14 mouse cellular contexts compared by ENCODE assay signal in the genomic region with DNA sequence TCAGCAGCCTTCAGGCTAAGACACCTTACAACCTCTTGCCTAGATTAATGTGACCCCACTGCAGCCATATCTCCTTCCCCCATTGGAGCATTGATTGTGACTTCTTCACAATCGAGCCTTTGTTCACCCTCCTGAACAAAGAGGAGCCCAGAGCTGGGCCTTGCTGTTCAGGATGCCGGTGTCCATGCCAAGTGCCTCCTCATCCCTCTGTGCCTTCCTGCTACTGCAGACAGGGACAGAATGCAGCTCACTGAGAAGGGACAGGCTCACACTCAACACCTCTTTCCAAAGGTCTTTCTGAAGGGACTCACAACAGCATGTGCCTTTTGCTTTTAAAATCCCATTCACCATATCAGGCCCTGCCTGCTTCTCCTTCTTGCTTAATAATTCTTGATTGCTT.
DNase-seq lines count a peak whose midpoint lies in the region; ATAC-seq and TF ChIP-seq lines count a peak whose summit lies in the region.
"Had no signal": no experiment of that assay in that cellular context is flagged by ENCODE, and none has a peak within 500 bp of the region (broad histone marks: within the 10 kb centered on the region; RNA-seq: fewer than 3 reads in every experiment).

No protein-coding gene starts in this region.

- no peak overlapping the region for H3K4me3 ChIP-seq in forebrain, embryonic 10.5 days
- no peak overlapping the region for H3K4me3 ChIP-seq in forebrain, embryonic 16.5 days (replicated peaks; ENCODE audit: low read length)
- H3K4me3 ChIP-seq in left cerebral cortex, adult 2 months, result no peak overlapping the region
- no peak overlapping the region for H3K4me3 ChIP-seq in layer of hippocampus, adult 2 months
- no peak overlapping the region for H3K4me3 ChIP-seq in thymus, adult 2 months (ENCODE audit: control insufficient read depth, insufficient read depth, low read length)
- H3K4me3 ChIP-seq: heart, embryonic 15.5 days; neural tube, embryonic 12.5 days had no signal

- H3K4me2 ChIP-seq in forebrain, embryonic 16.5 days (ENCODE audit: low read length), result no peak overlapping the region
- H3K4me2 ChIP-seq: heart, embryonic 15.5 days; neural tube, embryonic 12.5 days had no signal

- peak overlapping the region; percentile 67 for H3K27ac ChIP-seq in forebrain, embryonic 10.5 days
- no peak overlapping the region for H3K27ac ChIP-seq in forebrain, embryonic 16.5 days (ENCODE audit: low read length)
- peak overlapping the region; percentile 54; the same call in 1 of the 2 replicates for H3K27ac ChIP-seq in left cerebral cortex, adult 2 months
- H3K27ac ChIP-seq in layer of hippocampus, adult 2 months, result peak overlapping the region; percentile 78
- H3K27ac ChIP-seq in thymus, adult 2 months (ENCODE audit: control insufficient read depth, insufficient read depth, low read length), result no peak overlapping the region
- H3K27ac ChIP-seq: heart, embryonic 15.5 days; neural tube, embryonic 12.5 days; stomach, postnatal 0 days had no signal

- H3K9me3 ChIP-seq in forebrain, embryonic 10.5 days, result no peaks in the 10 kb centered on the region
- no peaks in the 10 kb centered on the region for H3K9me3 ChIP-seq in forebrain, embryonic 16.5 days (ENCODE audit: control insufficient read depth, low read length)
- H3K9me3 ChIP-seq: heart, embryonic 15.5 days; neural tube, embryonic 12.5 days had no signal

- H3K4me1 ChIP-seq in forebrain, embryonic 10.5 days, result peaks cover 20% of the 10 kb centered on the region
- H3K4me1 ChIP-seq in forebrain, embryonic 16.5 days (replicated peaks; ENCODE audit: control insufficient read depth, insufficient read depth, low read length), result peaks cover 8% of the 10 kb centered on the region
- H3K4me1 ChIP-seq in thymus, adult 2 months (replicated peaks; ENCODE audit: control insufficient read depth, insufficient read depth, low read length), result no peaks in the 10 kb centered on the region

- intact Hi-C loops in left cerebral cortex, adult 2 months (cut with DNase I), result no loop called here
- intact Hi-C loops in left cerebral cortex, postnatal 36 days (cut with DNase I), result no loop called here

- H3K9ac ChIP-seq in forebrain, embryonic 16.5 days (replicated peaks; ENCODE audit: low read depth, low read length), result no peak overlapping the region
- H3K9ac ChIP-seq: heart, embryonic 15.5 days; neural tube, embryonic 12.5 days had no signal

- no peak for DNase-seq in forebrain, embryonic 10.5 days (ENCODE audit: extremely low spot score, low spot score)
- no peak for DNase-seq in left cerebral cortex, adult 2 months (ENCODE audit: extremely low spot score in 1 of 2, low spot score in 2 of 2)
- DNase-seq in left cerebral cortex, postnatal 36 days (ENCODE audit: low spot score in 2 of 2), result no peak
- DNase-seq in cerebellum, adult 9-11 months, result peak; percentile 59
- no peak for DNase-seq in layer of hippocampus, adult 2 months (ENCODE audit: low spot score in 2 of 2)
- no peak for DNase-seq in thymus, adult 2 months
- no peak for DNase-seq in kidney, postnatal 14 days
- DNase-seq: gastrocnemius, postnatal 14 days; lung, postnatal 4 days had no signal

- ATAC-seq in forebrain, embryonic 16.5 days, result no peak
- ATAC-seq: intestine, embryonic 16.5 days had no signal

- no peaks in the 10 kb centered on the region for H3K27me3 ChIP-seq in forebrain, embryonic 10.5 days (ENCODE audit: poor library complexity, severe bottlenecking)
- no peaks in the 10 kb centered on the region for H3K27me3 ChIP-seq in forebrain, embryonic 16.5 days (replicated peaks; ENCODE audit: control insufficient read depth, insufficient read depth, low read length)
- H3K27me3 ChIP-seq in thymus, adult 2 months (ENCODE audit: control insufficient read depth, insufficient read depth, low read length), result no peaks in the 10 kb centered on the region
- H3K27me3 ChIP-seq: heart, embryonic 15.5 days; neural tube, embryonic 12.5 days had no signal

- no peaks in the 10 kb centered on the region for H3K36me3 ChIP-seq in forebrain, embryonic 10.5 days (replicated peaks)
- H3K36me3 ChIP-seq in forebrain, embryonic 16.5 days (ENCODE audit: control insufficient read depth, insufficient read depth), result no peaks in the 10 kb centered on the region
- no peaks in the 10 kb centered on the region for H3K36me3 ChIP-seq in thymus, adult 2 months (ENCODE audit: control insufficient read depth, insufficient read depth, low read length)
- H3K36me3 ChIP-seq: heart, embryonic 15.5 days; neural tube, embryonic 12.5 days had no signal

- TF ChIP-seq POLR2A in thymus, adult 2 months (IDR thresholded peaks at IDR 0.05; ENCODE audit: control insufficient read depth, extremely low read depth, insufficient read depth, low read length, poor library complexity), result no peak

- 36% methylated on average over 2 of the region's 2 CpGs for WGBS in forebrain, embryonic 10.5 days
- WGBS in forebrain, embryonic 16.5 days, result 13% methylated on average over 2 of the region's 2 CpGs
- WGBS in thymus, adult 2 months, result 88% methylated on average over 2 of the region's 2 CpGs

- TF ChIP-seq CTCF in left cerebral cortex, adult 2 months (IDR thresholded peaks at IDR 0.05), result no peak
- TF ChIP-seq CTCF in layer of hippocampus, adult 2 months (conservative IDR thresholded peaks at IDR 0.05), result no peak
- TF ChIP-seq CTCF in thymus, adult 2 months (IDR thresholded peaks at IDR 0.05; ENCODE audit: borderline replicate concordance, control insufficient read depth, extremely low read depth, insufficient read depth, low read length, poor library complexity), result no peak

Comparison
In these comparisons a context has a peak if more than half of its experiments do, and no peak if none do; other contexts are left out.
1. H3K27ac ChIP-seq: peak in forebrain, embryonic 10.5 days (single experiment), left cerebral cortex, adult 2 months (single experiment) and layer of hippocampus, adult 2 months (single experiment); none in forebrain, embryonic 16.5 days (single experiment) and thymus, adult 2 months (single experiment).